Mouse (Mus musculus) embryonic facial prominence, embryonic 13.5 days (tissue): ENCODE data around the gene Selp. TPM values are rescaled to one million over a fixed set of nuclear protein-coding genes. Genes with fewer than 3 reads are reported as not detected.

ENCODE experiments used
- ATAC-seq: fragments of 200-750 bp; cut with Nextera tagmentation; 2 replicates; pipeline ENCODE4 v1.8.0; 2017; ENCODE audit warnings: low read depth; ENCODE audit not compliant: insufficient number of reproducible peaks, insufficient read depth, low FRiP score, low TSS enrichment
- H3K27ac ChIP-seq: fragments of 300-500 bp; sonication (generic); 2 replicates; pipeline ENCODE4 v1.5.1; 2015; ENCODE audit warnings: moderate library complexity, mild to moderate bottlenecking, inconsistent platforms
- H3K27me3 ChIP-seq: fragments of 300-500 bp; sonication (generic); 2 replicates; pipeline ENCODE4 v1.6.1; 2015; ENCODE audit warnings: mild to moderate bottlenecking, inconsistent platforms
- H3K36me3 ChIP-seq: fragments of 300-500 bp; sonication (generic); 2 replicates; pipeline ENCODE4 v1.6.1; 2015; ENCODE audit warnings: mild to moderate bottlenecking, inconsistent platforms
- H3K4me1 ChIP-seq: fragments of 300-500 bp; sonication (generic); 2 replicates; pipeline ENCODE4 v1.6.1; 2015; ENCODE audit warnings: inconsistent platforms
- H3K4me2 ChIP-seq: fragments of 300-500 bp; sonication (generic); 2 replicates; pipeline ENCODE4 v1.6.1; 2015; ENCODE audit warnings: moderate library complexity, mild to moderate bottlenecking, inconsistent platforms
- H3K4me3 ChIP-seq: fragments of 300-500 bp; sonication (generic); 2 replicates; pipeline ENCODE4 v1.5.1; 2015; ENCODE audit warnings: mild to moderate bottlenecking, inconsistent platforms
- H3K9ac ChIP-seq: fragments of 300-500 bp; sonication (generic); 2 replicates; pipeline ENCODE4 v1.6.1; 2015; ENCODE audit warnings: mild to moderate bottlenecking, inconsistent platforms
- H3K9me3 ChIP-seq: fragments of 300-500 bp; sonication (generic); 2 replicates; pipeline ENCODE4 v1.6.1; 2016; ENCODE audit warnings: inconsistent platforms
- WGBS: fragments of 180-500 bp; shearing (Covaris S2); methylation state at CpG from one replicate; pipeline ENCODE4 v1.1.7; 2015; ENCODE audit warnings: mixed read lengths; 5-methylcytosine and 5-hydroxymethylcytosine counted together
- polyA plus RNA-seq: library from polyadenylated mRNA; unstranded; fragments of >200 nt; fragmentation: Nextera tagmentation; extraction: Ambion mirVana; gene quantifications from 2 replicates; pipeline ENCODE4 v1.2.1, GENCODE M21; 2015

Selp gene
- polyA plus RNA-seq, 1 experiment from 2014 or later = not detected

- no peak for ATAC-seq
- Histone ChIP-seq H3K27ac (no peak overlapping the region), H3K9me3 (no peaks in the 10 kb centered on the region), H3K36me3 (no peaks in the 10 kb centered on the region), H3K4me2 (no peak overlapping the region), H3K4me1 (no peaks in the 10 kb centered on the region), H3K4me3 (no peak overlapping the region), H3K9ac (no peak overlapping the region), H3K27me3 (no peaks in the 10 kb centered on the region)
- 75% methylated on average over 3 of the region's 3 CpGs for WGBS
These were observed 5.1 kb downstream of the Selp start for GRCm38 (mm10) chr1:164119892-164120776.

- H3K36me3 ChIP-seq = no peaks in the 10 kb centered on the region
- H3K27me3 ChIP-seq = no peaks in the 10 kb centered on the region
- no peak overlapping the region for H3K9ac ChIP-seq
- WGBS = 82% methylated on average over 3 of the region's 3 CpGs
- no peaks in the 10 kb centered on the region for H3K4me1 ChIP-seq
- no peak overlapping the region for H3K4me3 ChIP-seq
- no peak overlapping the region for H3K4me2 ChIP-seq
- no peak overlapping the region for H3K27ac ChIP-seq
- ATAC-seq = no peak
- no peaks in the 10 kb centered on the region for H3K9me3 ChIP-seq
These were observed 5.7 kb downstream of the Selp start for GRCm38 (mm10) chr1:164120777-164121158.

- Histone ChIP-seq H3K9me3 (no peaks in the 10 kb centered on the region), H3K4me1 (no peaks in the 10 kb centered on the region), H3K36me3 (no peaks in the 10 kb centered on the region), H3K4me3 (no peak overlapping the region), H3K27ac (no peak overlapping the region), H3K4me2 (no peak overlapping the region), H3K9ac (no peak overlapping the region), H3K27me3 (no peaks in the 10 kb centered on the region)
- WGBS = 84% methylated on average over 3 of the region's 3 CpGs
- no peak for ATAC-seq
These were observed 8.8 kb downstream of the Selp start for GRCm38 (mm10) chr1:164123836-164124235.

GRCm38 (mm10) chr1:164130013-164130412 lies 14.9 kb downstream of the Selp start:
- Histone ChIP-seq H3K4me1 (no peaks in the 10 kb centered on the region), H3K36me3 (no peaks in the 10 kb centered on the region), H3K9ac (no peak overlapping the region), H3K9me3 (no peaks in the 10 kb centered on the region), H3K4me2 (no peak overlapping the region), H3K4me3 (no peak overlapping the region), H3K27me3 (no peaks in the 10 kb centered on the region), H3K27ac (no peak overlapping the region)
- WGBS = 71% methylated on average over 3 of the region's 3 CpGs
- ATAC-seq = no peak

DNA sequence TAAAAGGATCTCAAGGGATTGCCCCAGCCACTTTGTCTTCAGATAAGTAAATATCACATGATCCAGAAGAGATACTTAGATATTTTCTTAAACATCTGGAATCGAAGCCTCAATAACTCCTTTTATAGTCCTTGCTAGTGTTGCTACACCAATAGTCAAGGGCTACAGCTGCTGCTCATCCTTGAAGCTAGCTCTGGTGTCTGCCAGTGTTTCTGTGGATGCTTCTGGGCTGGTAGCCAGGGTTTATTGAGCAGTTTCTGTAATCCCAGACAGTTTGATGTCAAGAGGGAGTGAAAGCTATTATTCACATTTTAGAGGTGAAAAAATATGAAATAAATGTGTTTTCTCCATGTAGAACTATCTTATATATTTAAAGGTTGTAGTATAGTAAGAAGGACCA lies 17.5 kb downstream of the Selp start:
- Histone ChIP-seq H3K27me3 (no peaks in the 10 kb centered on the region), H3K36me3 (no peaks in the 10 kb centered on the region), H3K4me2 (no peak overlapping the region), H3K4me1 (no peaks in the 10 kb centered on the region), H3K4me3 (no peak overlapping the region), H3K27ac (no peak overlapping the region), H3K9me3 (no peaks in the 10 kb centered on the region), H3K9ac (no peak overlapping the region)
- 78% methylated on average over 1 of the region's 1 CpGs for WGBS
- no peak for ATAC-seq

GRCm38 (mm10) chr1:164134101-164134500 lies 19.0 kb downstream of the Selp start:
- Histone ChIP-seq H3K9ac (no peak overlapping the region), H3K4me2 (no peak overlapping the region), H3K36me3 (no peaks in the 10 kb centered on the region), H3K4me3 (no peak overlapping the region), H3K4me1 (no peaks in the 10 kb centered on the region), H3K27ac (no peak overlapping the region), H3K27me3 (no peaks in the 10 kb centered on the region), H3K9me3 (no peaks in the 10 kb centered on the region)
- WGBS = 81% methylated on average over 6 of the region's 6 CpGs
- ATAC-seq = no peak

GRCm38 (mm10) chr1:164135360-164135759 lies 20.3 kb downstream of the Selp start:
- Histone ChIP-seq H3K9ac (no peak overlapping the region), H3K4me2 (no peak overlapping the region), H3K27ac (no peak overlapping the region), H3K4me3 (no peak overlapping the region), H3K36me3 (no peaks in the 10 kb centered on the region), H3K9me3 (no peaks in the 10 kb centered on the region), H3K27me3 (no peaks in the 10 kb centered on the region), H3K4me1 (no peaks in the 10 kb centered on the region)
- ATAC-seq = no peak
- WGBS = 75% methylated on average over 5 of the region's 5 CpGs

DNA sequence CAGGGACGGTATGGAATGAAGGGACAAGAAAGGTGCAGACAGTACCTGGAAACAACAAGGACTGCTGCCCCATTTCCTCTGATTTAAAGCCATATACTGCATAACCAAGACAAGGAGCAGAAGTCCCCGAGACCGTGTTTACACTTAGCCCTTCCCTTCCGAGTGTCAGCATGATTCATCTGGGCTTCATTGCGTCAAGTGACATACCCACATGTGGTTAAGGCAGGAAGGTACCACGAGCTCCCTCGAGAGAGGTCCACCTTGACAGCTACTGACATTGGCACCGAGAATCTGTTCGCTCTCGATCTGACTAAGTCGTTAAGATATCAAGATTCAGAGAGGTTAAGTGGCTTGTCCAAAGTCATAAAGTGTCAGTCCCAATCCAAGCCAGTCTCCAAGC lies 20.9 kb downstream of the Selp start:
- no peaks in the 10 kb centered on the region for H3K4me1 ChIP-seq
- H3K36me3 ChIP-seq = no peaks in the 10 kb centered on the region
- H3K27me3 ChIP-seq = no peaks in the 10 kb centered on the region
- no peak overlapping the region for H3K4me2 ChIP-seq
- no peak for ATAC-seq
- no peak overlapping the region for H3K9ac ChIP-seq
- H3K9me3 ChIP-seq = no peaks in the 10 kb centered on the region
- H3K4me3 ChIP-seq = no peak overlapping the region
- WGBS = 70% methylated on average over 11 of the region's 11 CpGs
- H3K27ac ChIP-seq = no peak overlapping the region

DNA sequence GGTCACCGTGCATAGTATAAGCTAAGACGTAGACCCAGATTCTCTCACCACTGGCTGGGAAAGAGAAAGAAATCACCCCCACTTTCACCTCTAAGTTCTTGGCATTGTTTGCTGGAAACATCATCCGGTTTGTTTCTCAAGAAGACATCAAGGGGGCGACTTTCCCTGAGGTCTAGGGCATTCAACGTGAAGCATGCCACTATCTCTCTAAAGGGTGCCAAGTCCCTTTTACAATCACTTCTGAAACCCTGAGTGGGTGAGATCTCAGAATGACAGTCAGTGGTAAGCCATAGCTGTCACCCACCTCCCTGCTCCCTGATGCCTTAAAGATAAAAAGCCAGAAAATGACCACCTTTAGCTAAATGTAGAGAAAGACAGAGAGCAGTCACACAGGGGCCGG lies 21.6 kb downstream of the Selp start:
- Histone ChIP-seq H3K9ac (no peak overlapping the region), H3K4me2 (no peak overlapping the region), H3K36me3 (no peaks in the 10 kb centered on the region), H3K4me3 (no peak overlapping the region), H3K4me1 (no peaks in the 10 kb centered on the region), H3K27me3 (no peaks in the 10 kb centered on the region), H3K27ac (no peak overlapping the region), H3K9me3 (no peaks in the 10 kb centered on the region)
- ATAC-seq = no peak
- 80% methylated on average over 6 of the region's 6 CpGs for WGBS

- Histone ChIP-seq H3K4me2 (peak overlapping the region; percentile 33), H3K27me3 (no peaks in the 10 kb centered on the region), H3K9me3 (no peaks in the 10 kb centered on the region), H3K9ac (no peak overlapping the region), H3K36me3 (no peaks in the 10 kb centered on the region), H3K4me1 (no peaks in the 10 kb centered on the region), H3K27ac (no peak overlapping the region), H3K4me3 (peak overlapping the region; percentile 15; the same call in 1 of the 2 replicates)
- ATAC-seq = no peak
- WGBS = 7% methylated on average over 5 of the region's 5 CpGs
These were observed 23.5 kb downstream of the Selp start for GRCm38 (mm10) chr1:164138365-164139130.

DNA sequence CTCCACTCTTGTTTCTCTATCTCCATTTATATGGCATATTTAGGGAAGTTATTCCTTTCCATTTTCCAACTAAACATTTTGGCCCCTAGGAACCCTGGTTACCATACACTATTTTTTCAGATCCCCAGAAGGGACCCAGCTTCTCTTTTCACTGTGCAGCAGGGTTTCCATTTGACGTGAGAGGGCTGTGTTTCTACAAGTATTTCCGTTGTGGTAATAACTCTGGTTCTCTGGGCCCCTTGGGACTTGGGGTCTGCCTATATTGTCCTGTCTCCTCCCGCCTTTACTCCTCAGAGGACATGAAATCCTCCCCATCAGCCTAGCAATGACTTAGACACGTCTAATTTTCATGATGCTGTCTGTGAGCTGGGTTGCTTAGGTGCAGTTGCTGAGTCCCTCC lies 24.4 kb downstream of the Selp start:
- Histone ChIP-seq H3K27ac (no peak overlapping the region), H3K27me3 (no peaks in the 10 kb centered on the region), H3K4me2 (no peak overlapping the region), H3K9ac (no peak overlapping the region), H3K9me3 (no peaks in the 10 kb centered on the region), H3K36me3 (no peaks in the 10 kb centered on the region), H3K4me1 (no peaks in the 10 kb centered on the region), H3K4me3 (no peak overlapping the region)
- no peak for ATAC-seq
- 67% methylated on average over 4 of the region's 4 CpGs for WGBS

GRCm38 (mm10) chr1:164149083-164149482 lies 34.0 kb downstream of the Selp start:
- Histone ChIP-seq H3K4me3 (no peak overlapping the region), H3K36me3 (no peaks in the 10 kb centered on the region), H3K27ac (no peak overlapping the region), H3K27me3 (peaks cover 5% of the 10 kb centered on the region), H3K9ac (no peak overlapping the region), H3K9me3 (no peaks in the 10 kb centered on the region), H3K4me1 (peaks cover 12% of the 10 kb centered on the region), H3K4me2 (no peak overlapping the region)
- 97% methylated on average over 7 of the region's 7 CpGs for WGBS
- no peak for ATAC-seq
